Comparison of ENCODE assay signal across 15 mouse cellular contexts in genomic region chr5:147340741-147341414, GRCm38 (mm10). TPM values are rescaled to one million over a fixed set of nuclear protein-coding genes. Genes with fewer than 3 reads are reported as not detected.
DNase-seq lines count a peak whose midpoint lies in the region; ATAC-seq and TF ChIP-seq lines count a peak whose summit lies in the region.
"Had no signal": no experiment of that assay in that cellular context is flagged by ENCODE, and none has a peak within 500 bp of the region (broad histone marks: within the 10 kb centered on the region; RNA-seq: fewer than 3 reads in every experiment).

No protein-coding gene starts in this region.

- H3K4me2 ChIP-seq in hindbrain, embryonic 11.5 days (replicated peaks; ENCODE audit: low read depth, low read length) = no peak overlapping the region
- H3K4me2 ChIP-seq: embryonic facial prominence, embryonic 15.5 days; neural tube, embryonic 13.5 days had no signal

- H3K4me1 ChIP-seq in thymus, adult 2 months (replicated peaks; ENCODE audit: control insufficient read depth, insufficient read depth, low read length) = peaks cover 46% of the 10 kb centered on the region
- no peaks in the 10 kb centered on the region for H3K4me1 ChIP-seq in hindbrain, embryonic 11.5 days (replicated peaks; ENCODE audit: control insufficient read depth, insufficient read depth, low read length)
- H3K4me1 ChIP-seq: embryonic facial prominence, embryonic 15.5 days; neural tube, embryonic 13.5 days had no signal

- H3K27ac ChIP-seq in thymus, adult 2 months (ENCODE audit: control insufficient read depth, insufficient read depth, low read length) = peak overlapping the region; percentile 92
- no peak overlapping the region for H3K27ac ChIP-seq in hindbrain, embryonic 11.5 days (ENCODE audit: low read depth, low read length)
- H3K27ac ChIP-seq: embryonic facial prominence, embryonic 15.5 days; neural tube, embryonic 13.5 days had no signal

- no peak for TF ChIP-seq POLR2A in thymus, adult 2 months (IDR thresholded peaks at IDR 0.05; ENCODE audit: control insufficient read depth, extremely low read depth, insufficient read depth, low read length, poor library complexity)

- H3K9ac ChIP-seq in hindbrain, embryonic 11.5 days (ENCODE audit: low read depth, low read length) = no peak overlapping the region
- H3K9ac ChIP-seq: embryonic facial prominence, embryonic 15.5 days; neural tube, embryonic 13.5 days had no signal

- no peaks in the 10 kb centered on the region for H3K9me3 ChIP-seq in hindbrain, embryonic 11.5 days (ENCODE audit: control insufficient read depth, low read length)
- H3K9me3 ChIP-seq: embryonic facial prominence, embryonic 15.5 days; neural tube, embryonic 13.5 days had no signal

- 2% methylated on average over 13 of the region's 13 CpGs for WGBS in thymus, adult 2 months
- 83% methylated on average over 13 of the region's 13 CpGs for WGBS in hindbrain, embryonic 11.5 days

- ATAC-seq in CD4-positive, CD25-positive, alpha-beta regulatory T cell, adult 4 months = peak; percentile 88
- 0 out of 2 replicates have a peak, but pooled peaks have one; percentile 19 for ATAC-seq in megakaryocyte, adult 5-6 weeks (ENCODE audit: poor library complexity, severe bottlenecking)
- ATAC-seq in hindbrain, embryonic 11.5 days (ENCODE audit: low FRiP score) = no peak

- no peak for TF ChIP-seq CTCF in thymus, adult 2 months (IDR thresholded peaks at IDR 0.05; ENCODE audit: borderline replicate concordance, control insufficient read depth, extremely low read depth, insufficient read depth, low read length, poor library complexity)

- DNase-seq in kidney, adult 9 months = peak; percentile 9
- DNase-seq in kidney, adult 18-20 months = no peak
- peak; percentile 76 for DNase-seq in thymus, adult 2 months
- no peak for DNase-seq in cerebellum, adult 18-20 months
- no peak for DNase-seq in hindbrain, embryonic 11.5 days (ENCODE audit: low spot score)
- DNase-seq in frontal cortex, postnatal 36 days (ENCODE audit: low spot score in 2 of 2) = no peak
- DNase-seq: cerebellum, adult 2 months; heart, postnatal 36 days; lung, postnatal 4 days had no signal

- no peaks in the 10 kb centered on the region for H3K36me3 ChIP-seq in thymus, adult 2 months (ENCODE audit: control insufficient read depth, insufficient read depth, low read length)
- H3K36me3 ChIP-seq in hindbrain, embryonic 11.5 days (ENCODE audit: control insufficient read depth, insufficient read depth, low read length) = no peaks in the 10 kb centered on the region
- H3K36me3 ChIP-seq: embryonic facial prominence, embryonic 15.5 days; neural tube, embryonic 13.5 days had no signal

- H3K4me3 ChIP-seq in thymus, adult 2 months (ENCODE audit: control insufficient read depth, insufficient read depth, low read length) = no peak overlapping the region
- H3K4me3 ChIP-seq in hindbrain, embryonic 11.5 days (ENCODE audit: low read depth, low read length) = no peak overlapping the region
- H3K4me3 ChIP-seq: embryonic facial prominence, embryonic 15.5 days; neural tube, embryonic 13.5 days had no signal

- no peaks in the 10 kb centered on the region for H3K27me3 ChIP-seq in thymus, adult 2 months (ENCODE audit: control insufficient read depth, insufficient read depth, low read length)
- no peaks in the 10 kb centered on the region for H3K27me3 ChIP-seq in hindbrain, embryonic 11.5 days (ENCODE audit: control insufficient read depth, insufficient read depth, low read length)
- H3K27me3 ChIP-seq: embryonic facial prominence, embryonic 15.5 days; neural tube, embryonic 13.5 days had no signal

RNA-seq across cellular contexts. Expression of gene Urad, which starts 18.6 kb away (rescaled TPM):
- polyA plus RNA-seq in CD4-positive, CD25-positive, alpha-beta regulatory T cell, adult 4 months (2017; shearing (Covaris generic)) = not detected
- not detected in 2 replicates for total RNA-seq in megakaryocyte, adult 5-6 weeks (2015)
- total RNA-seq in megakaryocyte, adult 5-6 weeks (2017) = not detected in 2 replicates
- polyA plus RNA-seq in thymus, adult 2 months (2012; rRNA removed) = 0.15 and 0.87 TPM in 2 replicates
- not detected in 2 replicates for polyA plus RNA-seq in hindbrain, embryonic 11.5 days (2014; fragmentation: Nextera tagmentation; extraction: Ambion mirVana)
- total RNA-seq: heart, postnatal 36 days; layer of hippocampus, adult 18-20 months had no signal
- polyA plus RNA-seq: cerebellum, adult 2 months; embryonic facial prominence, embryonic 15.5 days; limb, embryonic 11.5 days; neural tube, embryonic 13.5 days had no signal

RNA-seq across cellular contexts. Expression of gene Cdx2, which starts 33.8 kb away (rescaled TPM):
- not detected for polyA plus RNA-seq in CD4-positive, CD25-positive, alpha-beta regulatory T cell, adult 4 months (2017; shearing (Covaris generic))
- not detected in 2 replicates for total RNA-seq in megakaryocyte, adult 5-6 weeks (2015)
- total RNA-seq in megakaryocyte, adult 5-6 weeks (2017) = not detected in 2 replicates
- 0.32 TPM in 2 replicates for polyA plus RNA-seq in thymus, adult 2 months (2012; rRNA removed)
- polyA plus RNA-seq in hindbrain, embryonic 11.5 days (2014; fragmentation: Nextera tagmentation; extraction: Ambion mirVana) = not detected in 2 replicates
- total RNA-seq: heart, postnatal 36 days; layer of hippocampus, adult 18-20 months had no signal
- polyA plus RNA-seq: cerebellum, adult 2 months; embryonic facial prominence, embryonic 15.5 days; limb, embryonic 11.5 days; neural tube, embryonic 13.5 days had no signal

RNA-seq across cellular contexts. Expression of gene Flt3, which starts 59.4 kb away (rescaled TPM):
- under 1 TPM in 1 of 2 experiments, not detected in 1; 0.37 TPM for polyA plus RNA-seq in CD4-positive, CD25-positive, alpha-beta regulatory T cell, adult 4 months (2017; shearing (Covaris generic))
- total RNA-seq in megakaryocyte, adult 5-6 weeks (2015) = 8.1 TPM in 2 replicates
- total RNA-seq in megakaryocyte, adult 5-6 weeks (2017) = 14.1 and 16.2 TPM in 2 replicates
- polyA plus RNA-seq in thymus, adult 2 months (2012; rRNA removed) = 5.3 and 5.8 TPM in 2 replicates
- polyA plus RNA-seq in hindbrain, embryonic 11.5 days (2014; fragmentation: Nextera tagmentation; extraction: Ambion mirVana) = 0.14 and 0.15 TPM in 2 replicates

Comparison
In these comparisons a context has a peak if more than half of its experiments do, and no peak if none do; other contexts are left out.
1. DNase-seq: peak in kidney, adult 9 months (single experiment) and thymus, adult 2 months (single experiment); none in kidney, adult 18-20 months (single experiment), cerebellum, adult 18-20 months (0 of 2), hindbrain, embryonic 11.5 days (single experiment) and frontal cortex, postnatal 36 days (0 of 2).